Mouse (Mus musculus) thymus, adult 2 months (tissue): Measurements from ENCODE around the gene Itfg2.

ENCODE experiments used
- CTCF ChIP-seq: fragments of 200-500 bp; IDR thresholded peaks from 2 replicates; pipeline ENCODE4 v1.5.1; 2012; ENCODE audit warnings: mild to moderate bottlenecking, control low read depth, low read length, moderate library complexity, borderline replicate concordance; ENCODE audit not compliant: control insufficient read depth, poor library complexity, insufficient read depth; ENCODE audit errors: extremely low read depth
- POLR2A ChIP-seq: fragments of 200-500 bp; IDR thresholded peaks from 2 replicates; pipeline ENCODE4 v1.6.1; 2012; ENCODE audit warnings: mild to moderate bottlenecking, low read length, control low read depth, moderate library complexity; ENCODE audit not compliant: control insufficient read depth, poor library complexity, insufficient read depth; ENCODE audit errors: extremely low read depth

DNA sequence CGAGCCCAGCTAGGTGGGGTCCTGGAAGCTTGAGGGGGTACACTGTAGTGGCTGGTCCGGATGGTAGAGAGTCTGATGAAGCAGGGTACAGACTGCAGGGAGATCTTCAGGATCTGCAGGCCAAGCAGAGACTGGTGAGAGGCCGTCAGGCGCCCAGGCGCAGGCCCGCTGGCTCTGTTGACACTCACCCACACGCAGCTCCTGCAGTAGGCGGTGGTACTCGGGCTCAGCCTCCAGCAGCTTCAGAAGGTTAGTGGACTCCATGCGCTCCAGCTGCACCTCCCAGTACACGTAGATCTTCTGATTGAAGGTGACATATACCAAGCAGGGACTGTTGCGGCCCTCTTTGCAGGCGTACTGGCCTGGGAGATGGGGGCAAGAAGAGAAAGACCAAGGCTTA, 14.4 kb downstream of the Itfg2 start:
- TF ChIP-seq CTCF (no peak), POLR2A (no peak)
